Mouse (Mus musculus) CH12.LX (cell line): Measurements from ENCODE around the gene Tgfbr3l. TPM values are rescaled to one million over a fixed set of nuclear protein-coding genes. Genes with fewer than 3 reads are reported as not detected.

ENCODE experiments used
- DNase-seq: peaks from one replicate; pipeline ENCODE4 v3.0.0-alpha.2; 2013; ENCODE audit errors: extremely low read depth
- H3K27ac ChIP-seq: 2 replicates; pipeline ENCODE4 v1.5.1; 2012; ENCODE audit warnings: low read depth, mild to moderate bottlenecking, control low read depth, moderate library complexity; ENCODE audit not compliant: insufficient read depth
- H3K27me3 ChIP-seq: replicated peaks from 2 replicates; pipeline ENCODE3; 2012; ENCODE audit warnings: inconsistent platforms
- H3K36me3 ChIP-seq, 2 experiments: replicated peaks in 1 of 2; 2 replicates each; pipeline versions ENCODE3 to v1.6.1; 2012; ENCODE audit warnings: inconsistent platforms in 1 of 2, low read length in 1 of 2, mild to moderate bottlenecking in 1 of 2, mixed read lengths in 1 of 2, moderate library complexity in 1 of 2; ENCODE audit not compliant: control insufficient read depth in 1 of 2, insufficient read depth in 1 of 2
- H3K4me1 ChIP-seq, 2 experiments: 2 replicates each; pipeline ENCODE4 v1.6.1; 2012; ENCODE audit warnings: inconsistent platforms in 1 of 2, moderate library complexity in 1 of 2; ENCODE audit not compliant: insufficient read depth in 2 of 2, control insufficient read depth in 1 of 2
- H3K4me2 ChIP-seq: 2 replicates; pipeline ENCODE4 v1.6.1; 2012; ENCODE audit warnings: low read depth, mild to moderate bottlenecking, control low read depth; ENCODE audit not compliant: poor library complexity, insufficient read depth, severe bottlenecking
- H3K4me3 ChIP-seq, 3 experiments: fragments of 150-350 bp in 1 of 3; sonication (generic) in 1 of 3; replicated peaks in 1 of 3; 2 replicates each; pipeline versions ENCODE3 to v1.5.1; 2011 to 2012; ENCODE audit warnings: low read depth in 2 of 3, low read length in 2 of 3, mild to moderate bottlenecking in 2 of 3, moderate library complexity in 2 of 3, control low read depth in 1 of 3, improper control_type of control experiment in 1 of 3, inconsistent platforms in 1 of 3, mixed read lengths in 1 of 3; ENCODE audit not compliant: poor library complexity in 1 of 3
- H3K79me2 ChIP-seq: replicated peaks from 2 replicates; pipeline ENCODE4 v1.6.1; 2012; ENCODE audit warnings: mild to moderate bottlenecking, moderate library complexity; ENCODE audit not compliant: control insufficient read depth, poor library complexity, insufficient read depth, severe bottlenecking; ENCODE audit errors: extremely low read depth
- H3K9ac ChIP-seq: 2 replicates; pipeline ENCODE4 v1.6.1; 2012; ENCODE audit warnings: low read depth, mild to moderate bottlenecking, control low read depth, moderate library complexity; ENCODE audit not compliant: insufficient read depth
- H3K9me3 ChIP-seq: replicated peaks from 2 replicates; pipeline ENCODE3; 2012; ENCODE audit warnings: low read length, inconsistent platforms, mixed read lengths
- CTCF ChIP-seq, 2 experiments: IDR thresholded peaks in 1 of 2; conservative IDR thresholded peaks in 1 of 2; 2 replicates each; pipeline ENCODE4 v1.5.1; 2011 to 2012; ENCODE audit warnings: low read depth in 2 of 2, low read length in 2 of 2, improper control_type of control experiment in 1 of 2, inconsistent platforms in 1 of 2, mild to moderate bottlenecking in 1 of 2, moderate library complexity in 1 of 2
- E2F4 ChIP-seq: IDR thresholded peaks from 2 replicates; pipeline ENCODE4 v1.6.1; 2011; ENCODE audit warnings: low read depth, low read length, improper control_type of control experiment; ENCODE audit not compliant: insufficient replicate concordance
- ELF1 ChIP-seq: IDR thresholded peaks from 2 replicates; pipeline ENCODE4 v1.6.1; 2014; ENCODE audit warnings: low read depth, mild to moderate bottlenecking, inconsistent platforms, low read length, improper control_type of control experiment
- GABPA ChIP-seq: IDR thresholded peaks from 2 replicates; pipeline ENCODE4 v1.6.1; 2012; ENCODE audit warnings: low read depth, low read length, improper control_type of control experiment, inconsistent platforms; ENCODE audit not compliant: insufficient replicate concordance
- HCFC1 ChIP-seq: IDR thresholded peaks from 2 replicates; pipeline ENCODE4 v1.6.1; 2012; ENCODE audit warnings: low read depth, mild to moderate bottlenecking, inconsistent platforms, low read length, improper control_type of control experiment
- IRF4 ChIP-seq: IDR thresholded peaks from 2 replicates; pipeline ENCODE4 v1.6.1; 2014; ENCODE audit warnings: low read depth, mild to moderate bottlenecking, inconsistent platforms, low read length, improper control_type of control experiment
- JUND ChIP-seq: conservative IDR thresholded peaks from 2 replicates; pipeline ENCODE4 v1.6.1; 2011; ENCODE audit warnings: low read depth, low read length, improper control_type of control experiment
- MAZ ChIP-seq: IDR thresholded peaks from 2 replicates; pipeline ENCODE4 v1.6.1; 2012; ENCODE audit warnings: low read depth, mild to moderate bottlenecking, inconsistent platforms, low read length, improper control_type of control experiment, moderate library complexity
- POLR2A ChIP-seq: IDR thresholded peaks from 2 replicates; pipeline ENCODE4 v1.6.1; 2011; ENCODE audit warnings: low read depth, mild to moderate bottlenecking, improper control_type of control experiment, low read length
- POLR2AphosphoS2 ChIP-seq: IDR thresholded peaks from 2 replicates; pipeline ENCODE4 v1.6.1; 2011; ENCODE audit warnings: low read depth, low read length, improper control_type of control experiment
- SIN3A ChIP-seq: IDR thresholded peaks from 2 replicates; pipeline ENCODE4 v1.6.1; 2012; ENCODE audit warnings: low read length, improper control_type of control experiment, inconsistent platforms
- SMC3 ChIP-seq: IDR thresholded peaks from 2 replicates; pipeline ENCODE4 v1.6.1; 2011; ENCODE audit warnings: low read depth, low read length, improper control_type of control experiment
- TBP ChIP-seq: conservative IDR thresholded peaks from 2 replicates; pipeline ENCODE4 v1.6.1; 2011; ENCODE audit warnings: low read depth, low read length, improper control_type of control experiment
- TCF12 ChIP-seq: IDR thresholded peaks from 2 replicates; pipeline ENCODE4 v1.6.1; 2014; ENCODE audit warnings: low read depth, mild to moderate bottlenecking, inconsistent platforms, low read length, improper control_type of control experiment
- ZNF384 ChIP-seq: IDR thresholded peaks from 2 replicates; pipeline ENCODE4 v1.6.1; 2012; ENCODE audit warnings: low read depth, low read length, improper control_type of control experiment, inconsistent platforms
- dilution Hi-C: fragments of 300-500 bp; cut with MboI; formaldehyde crosslinking; loops from 2 replicates; pipeline ENCODE4 v1.14.3; 2020; ENCODE audit warnings: low sequenced_read_pairs; ENCODE audit not compliant: extremely low pct_unique_long_range_greater_than_20kb, extremely low pct_ligation_motif_present
- in situ Hi-C: fragments of 300-500 bp; cut with MboI; formaldehyde crosslinking; loops from 3 replicates; pipeline ENCODE4 v1.14.3; 2019; ENCODE audit warnings: low sequenced_read_pairs, low pct_ligation_motif_present, low pct_unique_long_range_greater_than_20kb, mixed read lengths
- polyA plus RNA-seq: library from polyadenylated mRNA; unstranded; fragments of >175 nt; gene quantifications from 2 replicates; pipeline ENCODE4 v1.2.1, GENCODE M21; 2012; ENCODE audit warnings: low read depth; ENCODE audit not compliant: insufficient read length
- total RNA-seq, 2 experiments: library from RNA; depleted of rRNA; stranded (reverse); fragments of 300-350 nt in 1 of 2; fragments of >200 nt in 1 of 2; gene quantifications; 2 replicates each; pipeline ENCODE4 v1.2.3; 2012 to 2014

The Tgfbr3l gene
- total and polyA plus RNA-seq, 3 experiments = 2.0 to 13.3 (median 4.5) TPM

- peaks cover 19% of the 10 kb centered on the region for H3K27me3 ChIP-seq
- no peak overlapping the region for H3K4me3 ChIP-seq
- no peaks in the 10 kb centered on the region for H3K36me3 ChIP-seq
- no peak for TF ChIP-seq MAZ
- H3K9me3 ChIP-seq = no peaks in the 10 kb centered on the region
- H3K4me1 ChIP-seq = peaks cover 0 to 4% of the 10 kb centered on the region in 2 experiments; a peak in 1 of 4 replicates
- no peak overlapping the region for H3K27ac ChIP-seq
- in situ Hi-C loops (no loop called here), dilution Hi-C loops (no loop called here)
- no peak overlapping the region for H3K9ac ChIP-seq
- H3K79me2 ChIP-seq = no peaks in the 10 kb centered on the region
- DNase-seq = no peak
- H3K4me2 ChIP-seq = no peak overlapping the region
Measured at GRCm38 (mm10) chr8:4229784-4230183, 18.2 kb upstream of the Tgfbr3l start.

- Histone ChIP-seq H3K9ac (no peak overlapping the region), H3K79me2 (no peaks in the 10 kb centered on the region), H3K27ac (no peak overlapping the region), H3K36me3 (no peaks in the 10 kb centered on the region), H3K9me3 (no peaks in the 10 kb centered on the region), H3K4me3 (no peak overlapping the region), H3K4me2 (no peak overlapping the region), H3K27me3 (peaks cover 25% of the 10 kb centered on the region), H3K4me1 (peaks cover 0 to 4% of the 10 kb centered on the region in 2 experiments; a peak in 1 of 4 replicates)
- in situ Hi-C loops (no loop called here), dilution Hi-C loops (no loop called here)
- TF ChIP-seq POLR2A (no peak), ELF1 (no peak), JUND (no peak), HCFC1 (no peak)
- DNase-seq = no peak
Measured at GRCm38 (mm10) chr8:4230612-4231351, 17.2 kb upstream of the Tgfbr3l start.

DNA sequence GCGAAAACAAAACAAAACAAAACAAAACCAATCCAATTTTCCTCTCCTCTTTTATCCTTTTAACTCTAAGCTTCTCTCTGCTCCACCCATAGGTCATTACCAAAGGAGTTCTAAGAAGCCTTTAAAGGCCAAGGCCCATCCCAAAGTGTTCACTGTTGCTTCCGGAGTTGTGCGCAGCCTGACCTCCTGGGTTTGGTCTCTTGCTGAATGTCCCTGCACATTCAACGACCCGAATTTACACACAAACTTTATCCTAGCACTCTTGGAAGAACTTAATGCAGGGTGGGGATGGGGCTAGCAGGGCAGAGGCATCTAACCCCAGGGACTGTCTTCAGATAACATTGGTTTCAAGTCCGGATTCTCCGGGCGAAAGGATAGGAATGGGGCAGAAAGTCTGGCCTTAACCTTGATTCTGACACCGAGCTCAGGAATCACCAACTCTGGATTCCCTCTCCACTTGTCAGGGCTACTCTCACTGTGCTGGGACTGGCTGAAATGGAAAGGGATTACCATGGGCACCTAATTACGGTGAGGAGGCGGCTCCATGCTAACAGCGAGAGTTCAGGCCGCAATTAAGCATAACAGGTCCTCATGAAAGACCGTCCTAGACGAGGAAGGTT, 10.1 kb upstream of the Tgfbr3l start:
- Histone ChIP-seq H3K27me3 (peaks cover 13% of the 10 kb centered on the region), H3K36me3 (peaks cover 14 to 33% of the 10 kb centered on the region in 2 experiments)
- TF ChIP-seq ELF1 = peak; percentile 44; the same call in 1 of the 2 replicates
- TF ChIP-seq TBP = peak; percentile 88
- TF ChIP-seq GABPA = no peak
- no peak for TF ChIP-seq IRF4
- no peak for TF ChIP-seq CTCF (conservative IDR thresholded peaks at IDR 0.05 in 1 of 2, IDR thresholded peaks at IDR 0.05 in 1 of 2; ENCODE audit: low read depth in 2 of 2, low read length in 2 of 2)
- peak; percentile 56; the same call in 1 of the 2 replicates for TF ChIP-seq TCF12
- TF ChIP-seq SIN3A = peak; percentile 54; the same call in 1 of the 2 replicates
- no peak for TF ChIP-seq E2F4
- no peak for TF ChIP-seq POLR2AphosphoS2
- TF ChIP-seq SMC3 = no peak
- TF ChIP-seq ZNF384 = no peak

More for the DNA sequence above, 10.1 kb upstream of the Tgfbr3l start:
- H3K9me3 ChIP-seq = no peaks in the 10 kb centered on the region
- H3K79me2 ChIP-seq = peaks cover 23% of the 10 kb centered on the region
- H3K4me3 ChIP-seq = peak overlapping the region; percentile 68 to 77 (median 72)
- H3K4me1 ChIP-seq = peaks cover 7 to 28% of the 10 kb centered on the region in 2 experiments; a peak in 3 of 4 replicates
- dilution Hi-C loops (no loop called here), in situ Hi-C loops (no loop called here)
- H3K9ac ChIP-seq = peak overlapping the region; percentile 84
- DNase-seq = peak; percentile 38
- H3K27ac ChIP-seq = peak overlapping the region; percentile 89
- peak overlapping the region; percentile 48 for H3K4me2 ChIP-seq
